Comparison of ENCODE assay signal across 26 mouse cellular contexts in the genomic region with DNA sequence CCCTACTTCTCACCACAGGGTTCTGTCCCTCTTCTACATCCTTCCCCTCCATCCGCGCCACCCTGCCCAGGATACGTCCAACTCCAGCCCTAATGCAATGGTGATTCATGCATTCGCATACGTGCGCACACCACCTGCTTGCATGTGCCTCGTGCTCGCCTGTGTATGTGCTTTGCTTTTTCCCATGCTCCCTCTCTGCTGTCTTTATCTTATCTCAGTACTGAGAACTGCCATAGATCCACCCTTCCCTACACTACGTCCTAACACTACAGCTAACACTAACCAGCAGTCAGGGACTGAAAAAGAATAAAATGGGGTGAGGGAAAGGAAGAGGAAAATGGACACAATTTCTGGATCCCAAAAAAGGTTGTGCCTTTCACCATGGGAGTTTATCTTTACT.
DNase-seq lines count a peak whose midpoint lies in the region; ATAC-seq and TF ChIP-seq lines count a peak whose summit lies in the region.
"Had no signal": no experiment of that assay in that cellular context is flagged by ENCODE, and none has a peak within 500 bp of the region (broad histone marks: within the 10 kb centered on the region; RNA-seq: fewer than 3 reads in every experiment).

No protein-coding gene starts in this region.

- H3K36me3 ChIP-seq in heart, embryonic 12.5 days: no peaks in the 10 kb centered on the region
- no peaks in the 10 kb centered on the region for H3K36me3 ChIP-seq in intestine, postnatal 0 days (ENCODE audit: control insufficient read depth, insufficient read depth)
- H3K36me3 ChIP-seq in stomach, embryonic 16.5 days (ENCODE audit: control insufficient read depth, insufficient read depth, low read length): no peaks in the 10 kb centered on the region
- no peaks in the 10 kb centered on the region for H3K36me3 ChIP-seq in midbrain, embryonic 15.5 days (replicated peaks)
- H3K36me3 ChIP-seq: embryonic facial prominence, embryonic 10.5 days; embryonic facial prominence, embryonic 13.5 days; forebrain, embryonic 10.5 days; heart, embryonic 13.5 days; hindbrain, embryonic 12.5 days had no signal

- WGBS in heart, embryonic 12.5 days: 72% methylated on average over 9 of the region's 9 CpGs
- 56% methylated on average over 9 of the region's 9 CpGs for WGBS in intestine, postnatal 0 days
- whole genome bisulfite sequencing in stomach, embryonic 16.5 days: 78% methylated on average over 9 of the region's 9 CpGs
- WGBS in midbrain, embryonic 15.5 days: 94% methylated on average over 9 of the region's 9 CpGs

- no peak overlapping the region for H3K4me2 ChIP-seq in heart, embryonic 12.5 days
- H3K4me2 ChIP-seq in intestine, postnatal 0 days (replicated peaks; ENCODE audit: low read depth): peak overlapping the region; percentile 30; the same call in 1 of the 2 replicates
- H3K4me2 ChIP-seq in stomach, embryonic 16.5 days (ENCODE audit: low read depth, low read length): no peak overlapping the region
- H3K4me2 ChIP-seq in midbrain, embryonic 15.5 days: no peak overlapping the region
- H3K4me2 ChIP-seq: embryonic facial prominence, embryonic 13.5 days; forebrain, embryonic 13.5 days; heart, embryonic 13.5 days; hindbrain, embryonic 12.5 days had no signal

- H3K27me3 ChIP-seq in heart, embryonic 12.5 days (replicated peaks): no peaks in the 10 kb centered on the region
- H3K27me3 ChIP-seq in intestine, postnatal 0 days (replicated peaks; ENCODE audit: control insufficient read depth, insufficient read depth, low read length): no peaks in the 10 kb centered on the region
- no peaks in the 10 kb centered on the region for H3K27me3 ChIP-seq in stomach, embryonic 16.5 days (ENCODE audit: control insufficient read depth, insufficient read depth, low read length)
- peaks cover 5% of the 10 kb centered on the region; the same call in 1 of the 2 replicates for H3K27me3 ChIP-seq in midbrain, embryonic 15.5 days (replicated peaks)
- H3K27me3 ChIP-seq: hindbrain, embryonic 12.5 days had no signal

- intact Hi-C loops in heart, postnatal 36 days (cut with DNase I): no loop called here

- H3K4me3 ChIP-seq in heart, embryonic 12.5 days: no peak overlapping the region
- H3K4me3 ChIP-seq in intestine, postnatal 0 days (ENCODE audit: low read depth, low read length): no peak overlapping the region
- H3K4me3 ChIP-seq in stomach, embryonic 16.5 days (replicated peaks; ENCODE audit: low read length): no peak overlapping the region
- H3K4me3 ChIP-seq in midbrain, embryonic 15.5 days: no peak overlapping the region
- H3K4me3 ChIP-seq: embryonic facial prominence, embryonic 10.5 days; embryonic facial prominence, embryonic 13.5 days; forebrain, embryonic 10.5 days; forebrain, embryonic 13.5 days; heart, embryonic 13.5 days; hindbrain, embryonic 12.5 days had no signal

- no peak overlapping the region for H3K9ac ChIP-seq in heart, embryonic 12.5 days
- H3K9ac ChIP-seq in intestine, postnatal 0 days (ENCODE audit: low read depth, low read length): no peak overlapping the region
- no peak overlapping the region for H3K9ac ChIP-seq in stomach, embryonic 16.5 days (ENCODE audit: low read length)
- no peak overlapping the region for H3K9ac ChIP-seq in midbrain, embryonic 15.5 days
- H3K9ac ChIP-seq: embryonic facial prominence, embryonic 13.5 days; forebrain, embryonic 13.5 days; heart, embryonic 13.5 days; hindbrain, embryonic 12.5 days had no signal

- no peaks in the 10 kb centered on the region for H3K9me3 ChIP-seq in heart, embryonic 12.5 days (replicated peaks)
- no peaks in the 10 kb centered on the region for H3K9me3 ChIP-seq in intestine, postnatal 0 days (ENCODE audit: control insufficient read depth)
- no peaks in the 10 kb centered on the region for H3K9me3 ChIP-seq in stomach, embryonic 16.5 days (replicated peaks; ENCODE audit: control insufficient read depth, low read length)
- H3K9me3 ChIP-seq in midbrain, embryonic 15.5 days: no peaks in the 10 kb centered on the region
- H3K9me3 ChIP-seq: embryonic facial prominence, embryonic 10.5 days; embryonic facial prominence, embryonic 13.5 days; forebrain, embryonic 10.5 days; forebrain, embryonic 13.5 days; heart, embryonic 13.5 days; hindbrain, embryonic 12.5 days had no signal

- TF ChIP-seq CTCF in intestine, postnatal 0 days (IDR thresholded peaks at IDR 0.05; ENCODE audit: low read depth): no peak

- no peak overlapping the region for H3K27ac ChIP-seq in heart, embryonic 12.5 days (ENCODE audit: poor library complexity, severe bottlenecking)
- H3K27ac ChIP-seq in intestine, postnatal 0 days (ENCODE audit: low read depth, low read length): no peak overlapping the region
- H3K27ac ChIP-seq in stomach, embryonic 16.5 days (ENCODE audit: low read length): no peak overlapping the region
- H3K27ac ChIP-seq in midbrain, embryonic 15.5 days: no peak overlapping the region
- H3K27ac ChIP-seq: embryonic facial prominence, embryonic 10.5 days; embryonic facial prominence, embryonic 13.5 days; forebrain, embryonic 10.5 days; forebrain, embryonic 13.5 days; heart, embryonic 13.5 days; hindbrain, embryonic 12.5 days had no signal

- DNase-seq in heart, adult 11 months: peak; percentile 64
- no peak for DNase-seq in thymus, postnatal 4 days
- no peak for DNase-seq in heart, postnatal 36 days
- DNase-seq: adrenal gland, adult 8-10 months; adrenal gland, postnatal 25 days; cerebellum, adult 11-12 months; cerebellum, adult 8-10 months; cerebellum, postnatal 10 days; cerebellum, postnatal 36 days; embryo, embryonic 11 days; gastrocnemius, postnatal 10 days; heart, adult 18-20 months; heart, postnatal 14 days had no signal

- H3K4me1 ChIP-seq in heart, embryonic 12.5 days (replicated peaks): peaks cover 33% of the 10 kb centered on the region
- H3K4me1 ChIP-seq in intestine, postnatal 0 days (replicated peaks; ENCODE audit: control insufficient read depth, insufficient read depth, low read length): no peaks in the 10 kb centered on the region
- 0 out of 2 replicates have a peak, but pooled peaks cover 3% of the 10 kb centered on the region for H3K4me1 ChIP-seq in stomach, embryonic 16.5 days (ENCODE audit: control insufficient read depth, insufficient read depth, low read length)
- no peaks in the 10 kb centered on the region for H3K4me1 ChIP-seq in midbrain, embryonic 15.5 days
- H3K4me1 ChIP-seq: forebrain, embryonic 13.5 days had no signal

- no peak for ATAC-seq in heart, embryonic 12.5 days (ENCODE audit: insufficient number of reproducible peaks, low FRiP score)
- peak; percentile 73; the same call in 1 of the 2 replicates for ATAC-seq in intestine, postnatal 0 days
- peak; percentile 81; the same call in 1 of the 2 replicates for ATAC-seq in stomach, embryonic 16.5 days (ENCODE audit: insufficient read depth, low FRiP score)
- no peak for ATAC-seq in midbrain, embryonic 15.5 days (replicated peaks)
- ATAC-seq: activated CD4-positive, CD25-positive, alpha-beta regulatory T cell, adult 4 months; forebrain, embryonic 13.5 days; forebrain, embryonic 16.5 days; hindbrain, embryonic 16.5 days had no signal

Comparison
In these comparisons a context has a peak if more than half of its experiments do, and no peak if none do; other contexts are left out.
1. ATAC-seq: peak in intestine, postnatal 0 days (single experiment) and stomach, embryonic 16.5 days (single experiment); none in heart, embryonic 12.5 days (single experiment) and midbrain, embryonic 15.5 days (single experiment).